ENCODE assay signal across 8 mouse cellular contexts in genomic region chr1:156674195-156675000, GRCm38 (mm10). TPM values are rescaled to one million over a fixed set of nuclear protein-coding genes. Genes with fewer than 3 reads are reported as not detected.
A peak's percentile ranks its signal among the peaks of the same experiment; 100 is the strongest.
DNase-seq lines count a peak whose midpoint lies in the region; ATAC-seq and TF ChIP-seq lines count a peak whose summit lies in the region.

Gene Tor3a (minus strand): TSS chr1:156674356.

- peak within 1 kb of the TSS; percentile 74 for H3K27ac ChIP-seq in bone marrow macrophage, adult 2 months (ENCODE audit: insufficient read depth, low read depth, low read length)
- H3K27ac ChIP-seq in heart, embryonic 13.5 days (replicated peaks): peak within 1 kb of the TSS; percentile 32; the same call in 1 of the 2 replicates
- peak within 1 kb of the TSS; percentile 80 for H3K27ac ChIP-seq in kidney, postnatal 0 days
- H3K27ac ChIP-seq in liver, embryonic 14.5 days: no peak within 1 kb of the TSS
- peak within 1 kb of the TSS; percentile 52; the same call in 1 of the 2 replicates for H3K27ac ChIP-seq in stomach, embryonic 15.5 days

- peaks cover 8% of the 10 kb centered on the region for H3K4me1 ChIP-seq in bone marrow macrophage, adult 2 months (ENCODE audit: control insufficient read depth, insufficient read depth, low read length)
- H3K4me1 ChIP-seq in heart, embryonic 13.5 days: peaks cover 21% of the 10 kb centered on the region
- peaks cover 8% of the 10 kb centered on the region; the same call in 1 of the 2 replicates for H3K4me1 ChIP-seq in kidney, postnatal 0 days (replicated peaks; ENCODE audit: insufficient read depth, low read length)
- peaks cover 0 to 3% of the 10 kb centered on the region in 2 experiments; a peak in 2 of 4 replicates for H3K4me1 ChIP-seq in liver, embryonic 14.5 days (replicated peaks; ENCODE audit: control insufficient read depth in 2 of 2, insufficient read depth in 2 of 2, low read length in 1 of 2)
- H3K4me1 ChIP-seq in stomach, embryonic 15.5 days: 0 out of 2 replicates have a peak, but pooled peaks cover 7% of the 10 kb centered on the region

- no peak for TF ChIP-seq POLR2A in bone marrow macrophage, adult 2 months (IDR thresholded peaks at IDR 0.05; ENCODE audit: borderline replicate concordance, low read depth, low read length)

- peak within 1 kb of the TSS; percentile 100 for H3K4me2 ChIP-seq in heart, embryonic 13.5 days
- H3K4me2 ChIP-seq in kidney, postnatal 0 days (ENCODE audit: low read length): peak within 1 kb of the TSS; percentile 100
- peak within 1 kb of the TSS; percentile 91 for H3K4me2 ChIP-seq in liver, embryonic 14.5 days (ENCODE audit: low read depth)
- H3K4me2 ChIP-seq in stomach, embryonic 15.5 days: peak within 1 kb of the TSS; percentile 92

- TF ChIP-seq CTCF in bone marrow macrophage, adult 2 months (IDR thresholded peaks at IDR 0.05; ENCODE audit: low read depth, low read length): no peak
- no peak for TF ChIP-seq CTCF in kidney, postnatal 0 days (IDR thresholded peaks at IDR 0.05; ENCODE audit: low read depth)
- peak; percentile 9; the same call in 1 of the 2 replicates for TF ChIP-seq CTCF in liver, embryonic 14.5 days (IDR thresholded peaks at IDR 0.05; ENCODE audit: low read depth)

- 0 out of 2 replicates have a peak, but pooled peaks cover 5% of the 10 kb centered on the region for H3K36me3 ChIP-seq in heart, embryonic 13.5 days
- H3K36me3 ChIP-seq in kidney, postnatal 0 days (ENCODE audit: insufficient read depth, low read length): no peaks in the 10 kb centered on the region
- H3K36me3 ChIP-seq in liver, embryonic 14.5 days (replicated peaks; ENCODE audit: control insufficient read depth, insufficient read depth, low read depth): no peaks in the 10 kb centered on the region
- peaks cover 1% of the 10 kb centered on the region; the same call in 1 of the 2 replicates for H3K36me3 ChIP-seq in stomach, embryonic 15.5 days

- no peaks in the 10 kb centered on the region for H3K27me3 ChIP-seq in heart, embryonic 13.5 days (replicated peaks)
- H3K27me3 ChIP-seq in kidney, postnatal 0 days (ENCODE audit: insufficient read depth, low read length): no peaks in the 10 kb centered on the region
- H3K27me3 ChIP-seq in liver, embryonic 14.5 days (ENCODE audit: control insufficient read depth, insufficient read depth, low read length): no peaks in the 10 kb centered on the region
- H3K27me3 ChIP-seq in stomach, embryonic 15.5 days (replicated peaks): no peaks in the 10 kb centered on the region

- peak within 1 kb of the TSS; percentile 77 for H3K4me3 ChIP-seq in bone marrow macrophage, adult 2 months (ENCODE audit: insufficient read depth, low read length)
- peak within 1 kb of the TSS; percentile 81 for H3K4me3 ChIP-seq in heart, embryonic 13.5 days
- peak within 1 kb of the TSS; percentile 69 for H3K4me3 ChIP-seq in kidney, postnatal 0 days (replicated peaks; ENCODE audit: low read depth, low read length)
- peak within 1 kb of the TSS; percentile 68 to 80 for H3K4me3 ChIP-seq in liver, embryonic 14.5 days (ENCODE audit: insufficient read depth in 1 of 2, low read depth in 2 of 2, low read length in 2 of 2)
- H3K4me3 ChIP-seq in stomach, embryonic 15.5 days (replicated peaks): peak within 1 kb of the TSS; percentile 61

- peak; percentile 89 for DNase-seq in kidney, postnatal 0 days (ENCODE audit: low spot score)
- peak; percentile 32 to 45 (median 45) for DNase-seq in liver, embryonic 14.5 days (ENCODE audit: low read depth in 3 of 3, low spot score in 3 of 3)
- peak; percentile 68 to 76 for DNase-seq in natural killer cell, adult 2 months (ENCODE audit: low spot score in 2 of 2)

- WGBS in heart, embryonic 13.5 days: 8% methylated on average over 37 of the region's 37 CpGs
- WGBS in kidney, postnatal 0 days: 6% methylated on average over 37 of the region's 37 CpGs
- 5% methylated on average over 37 of the region's 37 CpGs for WGBS in liver, embryonic 14.5 days (ENCODE audit: insufficient replicate concordance)
- 8% methylated on average over 37 of the region's 37 CpGs for WGBS in stomach, embryonic 15.5 days

- peak within 1 kb of the TSS; percentile 78 for H3K9ac ChIP-seq in heart, embryonic 13.5 days
- peak within 1 kb of the TSS; percentile 67 for H3K9ac ChIP-seq in kidney, postnatal 0 days (ENCODE audit: low read depth, low read length)
- H3K9ac ChIP-seq in liver, embryonic 14.5 days (replicated peaks): peak within 1 kb of the TSS; percentile 49
- H3K9ac ChIP-seq in stomach, embryonic 15.5 days: peak within 1 kb of the TSS; percentile 21

- no peak for TF ChIP-seq EP300 in liver, embryonic 14.5 days (IDR thresholded peaks at IDR 0.05; ENCODE audit: low read depth)

- no peaks in the 10 kb centered on the region for H3K9me3 ChIP-seq in heart, embryonic 13.5 days
- no peaks in the 10 kb centered on the region for H3K9me3 ChIP-seq in kidney, postnatal 0 days (replicated peaks; ENCODE audit: low read length)
- H3K9me3 ChIP-seq in liver, embryonic 14.5 days (ENCODE audit: control insufficient read depth, low read length): no peaks in the 10 kb centered on the region
- no peaks in the 10 kb centered on the region for H3K9me3 ChIP-seq in stomach, embryonic 15.5 days

- ATAC-seq in CD4-positive, CD25-positive, alpha-beta regulatory T cell, adult 4 months: peak; percentile 75
- peak; percentile 88 for ATAC-seq in erythroblast, adult 5-6 weeks (replicated peaks; ENCODE audit: low FRiP score, poor library complexity, severe bottlenecking)
- peak; percentile 66; the same call in 1 of the 2 replicates for ATAC-seq in heart, embryonic 13.5 days (ENCODE audit: extremely low read depth, insufficient number of reproducible peaks, low FRiP score, low TSS enrichment)
- peak; percentile 91 for ATAC-seq in kidney, postnatal 0 days (replicated peaks; ENCODE audit: low FRiP score, low read depth)
- peak; percentile 72 for ATAC-seq in liver, embryonic 14.5 days (ENCODE audit: insufficient read depth)
- peak; percentile 85 for ATAC-seq in stomach, embryonic 15.5 days (ENCODE audit: insufficient read depth, low FRiP score, low read depth)

RNA-seq across cellular contexts. Expression of gene Tor3a, which starts in this region (rescaled TPM):
- 10 to 100 TPM; 28.4 to 29.6 TPM for polyA plus RNA-seq in CD4-positive, CD25-positive, alpha-beta regulatory T cell, adult 4 months (2017; shearing (Covaris generic))
- polyA plus RNA-seq in bone marrow macrophage, adult 2 months (2012; ENCODE audit: insufficient read depth, insufficient read length, missing spikeins): 68.8 and 79.4 TPM in 2 replicates
- 4.4 and 4.8 TPM in 2 replicates for total RNA-seq in erythroblast, adult 5-6 weeks (2015; ENCODE audit: low replicate concordance)
- total RNA-seq in erythroblast, adult 5-6 weeks (2017; ENCODE audit: low replicate concordance): 4.9 and 8.3 TPM in 2 replicates
- polyA plus RNA-seq in heart, embryonic 13.5 days (2015; fragmentation: Nextera tagmentation; extraction: Ambion mirVana): 4.8 and 5.1 TPM in 2 replicates
- polyA plus RNA-seq in kidney, postnatal 0 days (2015; fragmentation: Nextera tagmentation; extraction: Ambion mirVana): 18.3 and 19.9 TPM in 2 replicates
- polyA plus RNA-seq in liver, embryonic 14.5 days (2012; rRNA removed): 1.7 and 2.2 TPM in 2 replicates
- polyA plus RNA-seq in liver, embryonic 14.5 days (2014; fragmentation: Nextera tagmentation; extraction: Ambion mirVana): 3.0 and 3.4 TPM in 2 replicates
- polyA plus RNA-seq in stomach, embryonic 15.5 days (2015; fragmentation: Nextera tagmentation; extraction: Ambion mirVana): 9.9 and 14.0 TPM in 2 replicates

Comparison
In these comparisons a context has a peak if more than half of its experiments do, and no peak if none do; other contexts are left out.
1. H3K9ac ChIP-seq: peak in every context shown above with its lines; median percentile 78 in heart, embryonic 13.5 days; 67 in kidney, postnatal 0 days; 49 in liver, embryonic 14.5 days; 21 in stomach, embryonic 15.5 days.